ENCODE assay signal across 17 mouse cellular contexts in genomic region chr15:23037561-23037960, GRCm38 (mm10).
DNase-seq lines count a peak whose midpoint lies in the region; ATAC-seq and TF ChIP-seq lines count a peak whose summit lies in the region.
"Had no signal": no experiment of that assay in that cellular context is flagged by ENCODE, and none has a peak within 500 bp of the region (broad histone marks: within the 10 kb centered on the region; RNA-seq: fewer than 3 reads in every experiment).

No protein-coding gene starts in this region.

- H3K9ac ChIP-seq in midbrain, embryonic 15.5 days = peak overlapping the region; percentile 31; the same call in 1 of the 2 replicates
- H3K9ac ChIP-seq: heart, embryonic 15.5 days; limb, embryonic 15.5 days; midbrain, embryonic 12.5 days; stomach, embryonic 15.5 days had no signal

- no peaks in the 10 kb centered on the region for H3K27me3 ChIP-seq in cerebellum, adult 2 months (ENCODE audit: control insufficient read depth, insufficient read depth, low read length)
- no peaks in the 10 kb centered on the region for H3K27me3 ChIP-seq in midbrain, embryonic 15.5 days (replicated peaks)
- H3K27me3 ChIP-seq: midbrain, embryonic 12.5 days; stomach, embryonic 15.5 days had no signal

- no peak for TF ChIP-seq CTCF in layer of hippocampus, adult 2 months (conservative IDR thresholded peaks at IDR 0.05)
- TF ChIP-seq CTCF in cerebellum, adult 2 months (IDR thresholded peaks at IDR 0.05; ENCODE audit: borderline replicate concordance, insufficient read depth, low read depth, low read length) = no peak

- ATAC-seq in midbrain, embryonic 15.5 days (replicated peaks) = no peak
- no peak for ATAC-seq in granulocyte monocyte progenitor cell, adult 5-6 weeks (replicated peaks; ENCODE audit: poor library complexity, severe bottlenecking)
- no peak for ATAC-seq in erythroid progenitor cell, adult 5-6 weeks (replicated peaks; ENCODE audit: low FRiP score, poor library complexity, severe bottlenecking)
- ATAC-seq: CD4-positive, CD25-positive, alpha-beta regulatory T cell, adult 4 months had no signal

- no peak for DNase-seq in layer of hippocampus, adult 2 months (ENCODE audit: low spot score in 2 of 2)
- no peak for DNase-seq in layer of hippocampus, postnatal 14 days (ENCODE audit: low spot score in 2 of 2)
- peak in 1 of 2 experiments; percentile 64 for DNase-seq in cerebellum, adult 2 months
- DNase-seq in cerebellum, adult 9-11 months = peak; percentile 28
- no peak for DNase-seq in spleen, adult 18-20 months
- DNase-seq: adrenal gland, adult 8-10 months; lung, adult 18-20 months; lung, postnatal 36 days; thymus, postnatal 25 days had no signal

- H3K4me2 ChIP-seq in midbrain, embryonic 15.5 days = peak overlapping the region; percentile 60

- TF ChIP-seq POLR2A in cerebellum, adult 2 months (IDR thresholded peaks at IDR 0.05; ENCODE audit: borderline replicate concordance, insufficient read depth, low read length) = no peak

- H3K36me3 ChIP-seq in midbrain, embryonic 15.5 days (replicated peaks) = no peaks in the 10 kb centered on the region
- H3K36me3 ChIP-seq: heart, embryonic 15.5 days; limb, embryonic 15.5 days; midbrain, embryonic 12.5 days; stomach, embryonic 15.5 days had no signal

- no peaks in the 10 kb centered on the region; the same call in 1 of the 2 replicates for H3K4me1 ChIP-seq in cerebellum, adult 2 months (ENCODE audit: control insufficient read depth, insufficient read depth, low read length)
- peaks cover 6% of the 10 kb centered on the region for H3K4me1 ChIP-seq in midbrain, embryonic 15.5 days
- H3K4me1 ChIP-seq: stomach, embryonic 15.5 days had no signal

- peak overlapping the region; percentile 53; the same call in 1 of the 2 replicates for H3K4me3 ChIP-seq in layer of hippocampus, adult 2 months
- H3K4me3 ChIP-seq in cerebellum, adult 2 months (replicated peaks; ENCODE audit: insufficient read depth, low read depth, low read length) = peak overlapping the region; percentile 99
- H3K4me3 ChIP-seq in midbrain, embryonic 15.5 days = peak overlapping the region; percentile 47
- H3K4me3 ChIP-seq: heart, embryonic 15.5 days had no signal

- no peaks in the 10 kb centered on the region for H3K9me3 ChIP-seq in midbrain, embryonic 15.5 days
- H3K9me3 ChIP-seq: heart, embryonic 15.5 days; limb, embryonic 15.5 days; midbrain, embryonic 12.5 days; stomach, embryonic 15.5 days had no signal

- H3K27ac ChIP-seq in layer of hippocampus, adult 2 months = no peak overlapping the region
- peak overlapping the region; percentile 13; the same call in 1 of the 2 replicates for H3K27ac ChIP-seq in cerebellum, adult 2 months (ENCODE audit: insufficient read depth, low read length)
- 0 out of 2 replicates have a peak overlapping the region, but pooled peaks have one; percentile 29 for H3K27ac ChIP-seq in midbrain, embryonic 15.5 days
- H3K27ac ChIP-seq: heart, embryonic 15.5 days; limb, embryonic 15.5 days; midbrain, embryonic 12.5 days; stomach, embryonic 15.5 days had no signal

Comparison
In these comparisons a context has a peak if more than half of its experiments do, and no peak if none do; other contexts are left out.
1. H3K4me3 ChIP-seq: peak in every context shown above with its lines; median percentile 99 in cerebellum, adult 2 months; 53 in layer of hippocampus, adult 2 months; 47 in midbrain, embryonic 15.5 days.